Mouse (Mus musculus): ENCODE data around the gene Rasl12. TPM values are rescaled to one million over a fixed set of nuclear protein-coding genes. Genes with fewer than 3 reads are reported as not detected.

Gene Rasl12
- polyA plus RNA-seq, 1 experiment from 2014 or later, result 0.34 TPM

GRCm38 (mm10) chr9:65407327-65407726 lies 9.0 kb downstream of the Rasl12 start:
- H3K27ac ChIP-seq (ENCODE audit: low read length), result no peak overlapping the region
- no peaks in the 10 kb centered on the region for H3K4me1 ChIP-seq (ENCODE audit: control insufficient read depth, low read depth, low read length)
- H3K4me3 ChIP-seq (ENCODE audit: low read depth, low read length), result no peak overlapping the region
- no peak overlapping the region for H3K4me2 ChIP-seq (ENCODE audit: low read depth, low read length)
- no peaks in the 10 kb centered on the region for H3K36me3 ChIP-seq (ENCODE audit: control insufficient read depth, insufficient read depth)
- ATAC-seq (ENCODE audit: low read depth), result no peak
- no peaks in the 10 kb centered on the region for H3K27me3 ChIP-seq (ENCODE audit: control insufficient read depth, insufficient read depth, low read depth, low read length)
- WGBS (ENCODE audit: insufficient replicate concordance), result 53% methylated on average over 5 of the region's 5 CpGs
- H3K9me3 ChIP-seq (replicated peaks; ENCODE audit: control insufficient read depth, low read length), result no peaks in the 10 kb centered on the region
- H3K9ac ChIP-seq (ENCODE audit: low read depth, low read length), result no peak overlapping the region

- H3K27me3 ChIP-seq (ENCODE audit: control insufficient read depth, insufficient read depth, low read depth, low read length), result no peaks in the 10 kb centered on the region
- H3K36me3 ChIP-seq (ENCODE audit: control insufficient read depth, insufficient read depth), result no peaks in the 10 kb centered on the region
Observed at GRCm38 (mm10) chr9:65407861-65408260, 9.6 kb downstream of the Rasl12 start.

GRCm38 (mm10) chr9:65408871-65409295 lies 10.6 kb downstream of the Rasl12 start:
- 48% methylated on average over 5 of the region's 5 CpGs for WGBS (ENCODE audit: insufficient replicate concordance)
- no peak overlapping the region for H3K9ac ChIP-seq (ENCODE audit: low read depth, low read length)
- no peak overlapping the region for H3K4me3 ChIP-seq (ENCODE audit: low read depth, low read length)
- peak; percentile 66 for ATAC-seq (ENCODE audit: low read depth)
- no peaks in the 10 kb centered on the region for H3K9me3 ChIP-seq (replicated peaks; ENCODE audit: control insufficient read depth, low read length)
- H3K4me1 ChIP-seq (ENCODE audit: control insufficient read depth, low read depth, low read length), result no peaks in the 10 kb centered on the region
- H3K36me3 ChIP-seq (ENCODE audit: control insufficient read depth, insufficient read depth), result no peaks in the 10 kb centered on the region
- H3K27me3 ChIP-seq (ENCODE audit: control insufficient read depth, insufficient read depth, low read depth, low read length), result no peaks in the 10 kb centered on the region
- H3K27ac ChIP-seq (ENCODE audit: low read length), result no peak overlapping the region
- H3K4me2 ChIP-seq (ENCODE audit: low read depth, low read length), result no peak overlapping the region

More at GRCm38 (mm10) chr9:65407861-65408260, 9.6 kb downstream of the Rasl12 start:
- H3K4me2 ChIP-seq (ENCODE audit: low read depth, low read length), result no peak overlapping the region
- no peak overlapping the region for H3K27ac ChIP-seq (ENCODE audit: low read length)
- H3K9ac ChIP-seq (ENCODE audit: low read depth, low read length), result no peak overlapping the region
- H3K4me3 ChIP-seq (ENCODE audit: low read depth, low read length), result no peak overlapping the region
- H3K4me1 ChIP-seq (ENCODE audit: control insufficient read depth, low read depth, low read length), result no peaks in the 10 kb centered on the region
- H3K9me3 ChIP-seq (replicated peaks; ENCODE audit: control insufficient read depth, low read length), result no peaks in the 10 kb centered on the region
- 46% methylated on average over 3 of the region's 3 CpGs for WGBS (ENCODE audit: insufficient replicate concordance)
- ATAC-seq (ENCODE audit: low read depth), result no peak

GRCm38 (mm10) chr9:65410378-65410777 lies 12.1 kb downstream of the Rasl12 start:
- Histone ChIP-seq H3K27me3 (ENCODE audit: control insufficient read depth, insufficient read depth, low read depth, low read length) (no peaks in the 10 kb centered on the region), H3K4me1 (ENCODE audit: control insufficient read depth, low read depth, low read length) (no peaks in the 10 kb centered on the region), H3K4me3 (ENCODE audit: low read depth, low read length) (no peak overlapping the region), H3K36me3 (ENCODE audit: control insufficient read depth, insufficient read depth) (no peaks in the 10 kb centered on the region), H3K9ac (ENCODE audit: low read depth, low read length) (no peak overlapping the region), H3K27ac (ENCODE audit: low read length) (no peak overlapping the region), H3K4me2 (ENCODE audit: low read depth, low read length) (no peak overlapping the region), H3K9me3 (replicated peaks; ENCODE audit: control insufficient read depth, low read length) (no peaks in the 10 kb centered on the region)
- ATAC-seq (ENCODE audit: low read depth), result no peak
- 74% methylated on average over 8 of the region's 8 CpGs for whole genome bisulfite sequencing (ENCODE audit: insufficient replicate concordance)

GRCm38 (mm10) chr9:65411326-65411725 lies 13.0 kb downstream of the Rasl12 start:
- Histone ChIP-seq H3K9ac (ENCODE audit: low read depth, low read length) (no peak overlapping the region), H3K36me3 (ENCODE audit: control insufficient read depth, insufficient read depth) (no peaks in the 10 kb centered on the region), H3K4me2 (ENCODE audit: low read depth, low read length) (no peak overlapping the region), H3K27me3 (ENCODE audit: control insufficient read depth, insufficient read depth, low read depth, low read length) (no peaks in the 10 kb centered on the region), H3K4me1 (ENCODE audit: control insufficient read depth, low read depth, low read length) (no peaks in the 10 kb centered on the region), H3K27ac (ENCODE audit: low read length) (no peak overlapping the region), H3K4me3 (ENCODE audit: low read depth, low read length) (no peak overlapping the region), H3K9me3 (replicated peaks; ENCODE audit: control insufficient read depth, low read length) (no peaks in the 10 kb centered on the region)
- 46% methylated on average over 3 of the region's 3 CpGs for WGBS (ENCODE audit: insufficient replicate concordance)
- no peak for ATAC-seq (ENCODE audit: low read depth)

- Histone ChIP-seq H3K4me1 (ENCODE audit: control insufficient read depth, low read depth, low read length) (no peaks in the 10 kb centered on the region), H3K9ac (ENCODE audit: low read depth, low read length) (no peak overlapping the region), H3K36me3 (ENCODE audit: control insufficient read depth, insufficient read depth) (no peaks in the 10 kb centered on the region), H3K27ac (ENCODE audit: low read length) (no peak overlapping the region), H3K9me3 (replicated peaks; ENCODE audit: control insufficient read depth, low read length) (no peaks in the 10 kb centered on the region), H3K4me2 (ENCODE audit: low read depth, low read length) (no peak overlapping the region), H3K4me3 (ENCODE audit: low read depth, low read length) (no peak overlapping the region), H3K27me3 (ENCODE audit: control insufficient read depth, insufficient read depth, low read depth, low read length) (no peaks in the 10 kb centered on the region)
- 48% methylated on average over 3 of the region's 3 CpGs for WGBS (ENCODE audit: insufficient replicate concordance)
- no peak for ATAC-seq (ENCODE audit: low read depth)
Observed at GRCm38 (mm10) chr9:65417738-65418137, 19.4 kb downstream of the Rasl12 start.

- no peak overlapping the region for H3K27ac ChIP-seq (ENCODE audit: low read length)
- 57% methylated on average over 3 of the region's 3 CpGs for WGBS (ENCODE audit: insufficient replicate concordance)
- H3K27me3 ChIP-seq (ENCODE audit: control insufficient read depth, insufficient read depth, low read depth, low read length), result no peaks in the 10 kb centered on the region
- ATAC-seq (ENCODE audit: low read depth), result no peak
- no peak overlapping the region for H3K4me2 ChIP-seq (ENCODE audit: low read depth, low read length)
- H3K4me3 ChIP-seq (ENCODE audit: low read depth, low read length), result no peak overlapping the region
- H3K9ac ChIP-seq (ENCODE audit: low read depth, low read length), result no peak overlapping the region
- no peaks in the 10 kb centered on the region for H3K36me3 ChIP-seq (ENCODE audit: control insufficient read depth, insufficient read depth)
- no peaks in the 10 kb centered on the region for H3K9me3 ChIP-seq (replicated peaks; ENCODE audit: control insufficient read depth, low read length)
- H3K4me1 ChIP-seq (ENCODE audit: control insufficient read depth, low read depth, low read length), result no peaks in the 10 kb centered on the region
Observed at GRCm38 (mm10) chr9:65419633-65420032, 21.3 kb downstream of the Rasl12 start.

- no peaks in the 10 kb centered on the region for H3K36me3 ChIP-seq (ENCODE audit: control insufficient read depth, insufficient read depth)
- no peak within 1 kb of the TSS for H3K4me2 ChIP-seq (ENCODE audit: low read depth, low read length)
- no peak within 1 kb of the TSS for H3K9ac ChIP-seq (ENCODE audit: low read depth, low read length)
- ATAC-seq (ENCODE audit: low read depth), result no peak
- no peak within 1 kb of the TSS for H3K4me3 ChIP-seq (ENCODE audit: low read depth, low read length)
- 63% methylated on average over 11 of the region's 11 CpGs for WGBS (ENCODE audit: insufficient replicate concordance)
- H3K27me3 ChIP-seq (ENCODE audit: control insufficient read depth, insufficient read depth, low read depth, low read length), result no peaks in the 10 kb centered on the region
- no peaks in the 10 kb centered on the region for H3K9me3 ChIP-seq (replicated peaks; ENCODE audit: control insufficient read depth, low read length)
- H3K27ac ChIP-seq (ENCODE audit: low read length), result no peak within 1 kb of the TSS
- H3K4me1 ChIP-seq (ENCODE audit: control insufficient read depth, low read depth, low read length), result no peaks in the 10 kb centered on the region
Observed at GRCm38 (mm10) chr9:65422760-65423501, 24.6 kb downstream of the Rasl12 start, which contains the start of gene Slc51b. TSS of gene Slc51b (minus strand) at chr9:65422955.

- no peak for ATAC-seq (ENCODE audit: low read depth)
- Histone ChIP-seq H3K4me1 (ENCODE audit: control insufficient read depth, low read depth, low read length) (no peaks in the 10 kb centered on the region), H3K27me3 (ENCODE audit: control insufficient read depth, insufficient read depth, low read depth, low read length) (no peaks in the 10 kb centered on the region), H3K4me3 (ENCODE audit: low read depth, low read length) (no peak overlapping the region), H3K36me3 (ENCODE audit: control insufficient read depth, insufficient read depth) (no peaks in the 10 kb centered on the region), H3K9ac (ENCODE audit: low read depth, low read length) (no peak overlapping the region), H3K27ac (ENCODE audit: low read length) (no peak overlapping the region), H3K4me2 (ENCODE audit: low read depth, low read length) (no peak overlapping the region), H3K9me3 (replicated peaks; ENCODE audit: control insufficient read depth, low read length) (no peaks in the 10 kb centered on the region)
- 16% methylated on average over 3 of the region's 3 CpGs for WGBS (ENCODE audit: insufficient replicate concordance)
Observed at GRCm38 (mm10) chr9:65424393-65424792, 26.1 kb downstream of the Rasl12 start.

Data from liver, embryonic 16.5 days (tissue).